Mouse (Mus musculus): ENCODE data around the gene Ebi3. TPM values are rescaled to one million over a fixed set of nuclear protein-coding genes. Genes with fewer than 3 reads are reported as not detected.

Ebi3 gene
- total RNA-seq, 2 experiments from 2014 or later, result 0.75 to 0.81 TPM

GRCm38 (mm10) chr17:55990278-55990898, 37.9 kb downstream of the Ebi3 start:
- DNase-seq (ENCODE audit: low spot score), result no peak
- intact Hi-C loops (cut with DNase I), result no loop called here

GRCm38 (mm10) chr17:55996007-55996406, 43.6 kb downstream of the Ebi3 start:
- intact Hi-C loops (cut with DNase I), result no loop called here
- no peak for DNase-seq (ENCODE audit: low spot score)

- DNase-seq (ENCODE audit: low spot score), result no peak
- intact Hi-C loops (cut with DNase I), result no loop called here
Measured at GRCm38 (mm10) chr17:55999794-56000499, 47.5 kb downstream of the Ebi3 start.

GRCm38 (mm10) chr17:56003000-56003399, 50.6 kb downstream of the Ebi3 start:
- intact Hi-C loops (cut with DNase I), result no loop called here
- DNase-seq (ENCODE audit: low spot score), result no peak

- intact Hi-C loops (cut with DNase I), result no loop called here
- DNase-seq (ENCODE audit: low spot score), result peak; percentile 67
Measured at GRCm38 (mm10) chr17:56005415-56006061, 53.1 kb downstream of the Ebi3 start, which contains the start of the genes Stap2 and Mpnd. Gene Stap2 (minus strand): TSS chr17:56005584. Gene Mpnd (plus strand): TSS chr17:56005711.

Other genes with a start within 250 kb of the Ebi3 start
- 1 to 10 TPM; 2.8 to 3.1 TPM for gene Pot1b, start 240.0 kb upstream of the Ebi3 start, total RNA-seq (2021)
- under 1 TPM; 0.42 to 0.44 TPM for gene Adgre4, start 202.7 kb upstream of the Ebi3 start, total RNA-seq (2021)
- gene Zfp119a, start 73.7 kb upstream of the Ebi3 start, total RNA-seq (2021), result 1 to 10 TPM; 3.6 to 4.1 TPM
- 1 to 10 TPM; 4.3 to 5.3 TPM for gene Zfp959, start 60.5 kb upstream of the Ebi3 start, total RNA-seq (2021)
- gene Zfp119b, start 3.1 kb upstream of the Ebi3 start, total RNA-seq (2021), result 1 to 10 TPM; 3.1 to 3.6 TPM
- gene Yju2, start 6.5 kb downstream of the Ebi3 start, total RNA-seq (2021), result 1 to 10 TPM; 9.6 to 9.7 TPM
- under 1 TPM; 0.49 to 0.92 TPM for gene Shd, start 17.8 kb downstream of the Ebi3 start, total RNA-seq (2021)
- gene Fsd1, start 33.9 kb downstream of the Ebi3 start, total RNA-seq (2021), result under 1 TPM in 1 of 2 experiments, not detected in 1; 0.47 TPM
- gene Stap2, start 52.9 kb downstream of the Ebi3 start, total RNA-seq (2021), result 10 to 100 TPM; 14.1 to 14.6 TPM
- 10 to 100 TPM; 50.0 to 59.4 TPM for gene Mpnd, start 53.1 kb downstream of the Ebi3 start, total RNA-seq (2021)
- 10 to 100 TPM; 17.6 to 19.8 TPM for gene Sh3gl1, start 84.0 kb downstream of the Ebi3 start, total RNA-seq (2021)
- gene Chaf1a, start 87.8 kb downstream of the Ebi3 start, total RNA-seq (2021), result 1 to 10 TPM in 1 of 2 experiments, under 1 TPM in 1; 0.95 to 1.2 TPM
- gene Ubxn6, start 122.4 kb downstream of the Ebi3 start, total RNA-seq (2021), result 10 to 100 TPM; 49.7 to 51.5 TPM
- gene Hdgfl2, start 127.0 kb downstream of the Ebi3 start, total RNA-seq (2021), result 10 to 100 TPM; 33.6 to 36.4 TPM
- 100 to 1,000 TPM; 135 to 136 TPM for gene Plin4, start 157.2 kb downstream of the Ebi3 start, total RNA-seq (2021)
- 100 to 1,000 TPM; 143 to 166 TPM for gene Plin5, start 165.0 kb downstream of the Ebi3 start, total RNA-seq (2021)
- 10 to 100 TPM; 53.8 to 55.0 TPM for gene Lrg1, start 169.4 kb downstream of the Ebi3 start, total RNA-seq (2021)
- 1 to 10 TPM; 7.3 to 8.8 TPM for gene Sema6b, start 187.7 kb downstream of the Ebi3 start, total RNA-seq (2021)
- gene Tnfaip8l1, start 209.8 kb downstream of the Ebi3 start, total RNA-seq (2021), result 1 to 10 TPM; 2.2 to 2.5 TPM
- gene Mydgf, start 231.3 kb downstream of the Ebi3 start, total RNA-seq (2021), result 10 to 100 TPM; 30.2 to 33.0 TPM

Data from heart, postnatal 25 days (tissue).